Mouse (Mus musculus) liver, embryonic 14.5 days (tissue): ENCODE results near the gene 4833423E24Rik.

Source experiments
- CTCF ChIP-seq: IDR thresholded peaks from 2 replicates; pipeline ENCODE4 v1.5.1; 2016; ENCODE audit warnings: antibody characterized with exemption, low read depth, control low read depth
- EP300 ChIP-seq: IDR thresholded peaks from 2 replicates; pipeline ENCODE4 v1.6.1; 2016; ENCODE audit warnings: antibody characterized with exemption, low read depth

GRCm38 (mm10) chr2:85466801-85467325 is 52.0 kb downstream of the 4833423E24Rik start:
- TF ChIP-seq CTCF (no peak), EP300 (no peak)
